ENCODE assay signal across 8 mouse cellular contexts in the genomic region with DNA sequence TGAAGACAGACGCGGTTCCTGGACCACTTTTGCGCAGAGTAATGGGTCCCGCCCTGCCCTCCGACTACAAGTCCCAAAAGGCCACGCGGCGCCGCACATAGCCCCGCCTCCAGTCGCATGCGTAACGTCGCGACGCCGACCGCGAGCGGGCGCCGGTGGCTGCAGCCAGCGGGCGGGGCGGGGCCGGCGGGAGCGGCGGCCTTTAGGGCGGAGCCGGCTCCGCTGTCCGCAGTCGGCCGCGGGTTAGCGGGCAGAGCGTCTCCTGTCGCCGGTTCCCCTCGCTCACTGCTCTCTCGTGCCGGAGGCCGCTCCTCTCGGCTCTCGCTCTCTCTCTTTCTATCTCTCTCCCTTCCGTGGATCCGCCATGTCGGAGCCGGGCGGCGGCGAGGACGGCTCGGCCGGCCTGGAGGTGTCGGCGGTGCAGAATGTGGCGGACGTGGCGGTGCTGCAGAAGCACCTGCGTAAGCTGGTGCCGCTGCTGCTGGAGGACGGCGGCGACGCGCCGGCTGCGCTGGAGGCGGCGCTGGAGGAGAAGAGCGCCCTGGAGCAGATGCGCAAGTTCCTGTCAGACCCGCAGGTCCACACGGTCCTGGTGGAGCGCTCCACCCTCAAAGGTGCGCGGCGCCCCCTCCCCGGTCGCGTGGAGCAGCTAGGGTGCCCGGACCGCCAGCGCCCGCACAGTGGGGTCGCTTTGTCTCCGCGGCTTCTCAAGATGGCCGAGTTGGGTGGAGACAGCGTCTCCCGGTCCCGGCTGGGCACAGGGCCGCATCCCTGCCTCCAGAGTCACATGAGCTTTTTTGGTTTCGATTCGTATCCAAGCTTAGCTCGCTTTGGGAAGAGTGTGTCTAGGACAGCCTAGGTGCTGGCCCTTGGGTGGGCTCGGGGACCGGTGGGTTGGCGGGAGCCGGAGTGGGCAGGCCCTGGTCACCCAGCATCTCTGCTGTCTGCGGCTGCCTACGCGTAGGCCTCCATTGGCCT. TPM values are rescaled to one million over a fixed set of nuclear protein-coding genes. Genes with fewer than 3 reads are reported as not detected.
A peak's percentile ranks its signal among the peaks of the same experiment; 100 is the strongest.
DNase-seq lines count a peak whose midpoint lies in the region; ATAC-seq lines count a peak whose summit lies in the region.

Gene Dync1h1 (plus strand): TSS at position 212 of the 978 bp plus-strand sequence.

- H3K4me3 ChIP-seq in brown adipose tissue, adult 24 weeks (ENCODE audit: insufficient read depth, low read depth, low read length) = peak within 1 kb of the TSS; percentile 97
- H3K4me3 ChIP-seq in heart, embryonic 14.5 days (ENCODE audit: control insufficient read depth in 1 of 2, insufficient read depth in 1 of 2, low read depth in 1 of 2, low read length in 2 of 2) = peak within 1 kb of the TSS; percentile 78 to 97
- H3K4me3 ChIP-seq in liver, embryonic 13.5 days (replicated peaks) = peak within 1 kb of the TSS; percentile 98
- peak within 1 kb of the TSS; percentile 99 for H3K4me3 ChIP-seq in stomach, embryonic 16.5 days (replicated peaks; ENCODE audit: low read length)

- whole genome bisulfite sequencing in heart, embryonic 14.5 days = under 1% methylated on average over 102 of the region's 105 CpGs
- under 1% methylated on average over 105 of the region's 105 CpGs for WGBS in liver, embryonic 13.5 days (ENCODE audit: insufficient replicate concordance)
- under 1% methylated on average over 105 of the region's 105 CpGs for WGBS in stomach, embryonic 16.5 days

- peak; percentile 91 for ATAC-seq in heart, embryonic 14.5 days (ENCODE audit: insufficient number of reproducible peaks, insufficient read depth, low FRiP score, low read depth)
- peak; percentile 91 for ATAC-seq in liver, embryonic 13.5 days (ENCODE audit: low read depth)
- peak; percentile 94 for ATAC-seq in stomach, embryonic 16.5 days (ENCODE audit: insufficient read depth, low FRiP score)

- peak within 1 kb of the TSS; percentile 96 for H3K4me2 ChIP-seq in heart, embryonic 14.5 days (ENCODE audit: low read length)
- peak within 1 kb of the TSS; percentile 87 for H3K4me2 ChIP-seq in liver, embryonic 13.5 days
- H3K4me2 ChIP-seq in stomach, embryonic 16.5 days (ENCODE audit: low read depth, low read length) = peak within 1 kb of the TSS; percentile 83

- 0 out of 2 replicates have a peak, but pooled peaks cover 10% of the 10 kb centered on the region for H3K27me3 ChIP-seq in heart, embryonic 14.5 days (ENCODE audit: control insufficient read depth, insufficient read depth, low read length)
- 0 out of 2 replicates have a peak, but pooled peaks cover 7% of the 10 kb centered on the region for H3K27me3 ChIP-seq in liver, embryonic 13.5 days
- H3K27me3 ChIP-seq in stomach, embryonic 16.5 days (ENCODE audit: control insufficient read depth, insufficient read depth, low read length) = no peaks in the 10 kb centered on the region

- no peaks in the 10 kb centered on the region for H3K9me3 ChIP-seq in heart, embryonic 14.5 days (ENCODE audit: control insufficient read depth, low read length)
- H3K9me3 ChIP-seq in liver, embryonic 13.5 days (replicated peaks) = no peaks in the 10 kb centered on the region
- no peaks in the 10 kb centered on the region for H3K9me3 ChIP-seq in stomach, embryonic 16.5 days (replicated peaks; ENCODE audit: control insufficient read depth, low read length)

- peak; percentile 95 for DNase-seq in CD4-positive, CD25-positive, alpha-beta regulatory T cell, adult 2 months (ENCODE audit: low read depth, low spot score)
- peak; percentile 73 for DNase-seq in fibroblast of lung, adult 2 months (ENCODE audit: low read depth)
- peak; percentile 96 for DNase-seq in kidney, postnatal 14 days
- DNase-seq in liver, embryonic 13.5 days = peak; percentile 90
- DNase-seq in neural tube, embryonic 10.5 days (ENCODE audit: extremely low spot score, low spot score) = peak; percentile 89

- H3K27ac ChIP-seq in brown adipose tissue, adult 24 weeks (replicated peaks; ENCODE audit: low read depth, low read length) = peak within 1 kb of the TSS; percentile 85
- peak within 1 kb of the TSS; percentile 92 to 98 for H3K27ac ChIP-seq in heart, embryonic 14.5 days (replicated peaks in 1 of 2; ENCODE audit: control insufficient read depth in 1 of 2, insufficient read depth in 1 of 2, low read depth in 2 of 2, low read length in 2 of 2)
- H3K27ac ChIP-seq in liver, embryonic 13.5 days = peak within 1 kb of the TSS; percentile 97
- peak within 1 kb of the TSS; percentile 94 for H3K27ac ChIP-seq in stomach, embryonic 16.5 days (ENCODE audit: low read length)

- peak within 1 kb of the TSS; percentile 99 for H3K9ac ChIP-seq in heart, embryonic 14.5 days (ENCODE audit: low read length)
- peak within 1 kb of the TSS; percentile 98 for H3K9ac ChIP-seq in liver, embryonic 13.5 days
- peak within 1 kb of the TSS; percentile 97 for H3K9ac ChIP-seq in stomach, embryonic 16.5 days (ENCODE audit: low read length)

- H3K36me3 ChIP-seq in heart, embryonic 14.5 days (ENCODE audit: control insufficient read depth, insufficient read depth, low read length) = 0 out of 2 replicates have a peak, but pooled peaks cover 5% of the 10 kb centered on the region
- H3K36me3 ChIP-seq in liver, embryonic 13.5 days = no peaks in the 10 kb centered on the region
- H3K36me3 ChIP-seq in stomach, embryonic 16.5 days (ENCODE audit: control insufficient read depth, insufficient read depth, low read length) = no peaks in the 10 kb centered on the region

- H3K4me1 ChIP-seq in brown adipose tissue, adult 24 weeks (ENCODE audit: control insufficient read depth, insufficient read depth, insufficient read length, low read length) = peaks cover 9% of the 10 kb centered on the region
- H3K4me1 ChIP-seq in heart, embryonic 14.5 days (ENCODE audit: control insufficient read depth in 2 of 2, insufficient read depth in 2 of 2, low read length in 2 of 2) = peaks cover 0 to 17% of the 10 kb centered on the region in 2 experiments; a peak in 2 of 4 replicates
- peaks cover 41% of the 10 kb centered on the region for H3K4me1 ChIP-seq in liver, embryonic 13.5 days (replicated peaks)
- H3K4me1 ChIP-seq in stomach, embryonic 16.5 days (ENCODE audit: control insufficient read depth, insufficient read depth, low read length) = peaks cover 24% of the 10 kb centered on the region

RNA-seq across cellular contexts. Expression of gene Dync1h1, which starts in this region (rescaled TPM):
- 27.5 and 31.3 TPM in 2 replicates for polyA plus RNA-seq in brown adipose tissue, adult 24 weeks (2012; ENCODE audit: insufficient read depth, insufficient read length, missing spikeins)
- 54.8 and 55.4 TPM in 2 replicates for polyA plus RNA-seq in heart, embryonic 14.5 days (2014; fragmentation: Nextera tagmentation; extraction: Ambion mirVana)
- 11.1 and 13.5 TPM in 2 replicates for polyA plus RNA-seq in liver, embryonic 13.5 days (2015; fragmentation: Nextera tagmentation; extraction: Ambion mirVana)
- 42.0 and 44.5 TPM in 2 replicates for polyA plus RNA-seq in stomach, embryonic 16.5 days (2015; fragmentation: Nextera tagmentation; extraction: Ambion mirVana)

Comparison
In these comparisons a context has a peak if more than half of its experiments do, and no peak if none do; other contexts are left out.
1. Peak in every context shown above with its lines: DNase-seq, ATAC-seq, H3K4me3 ChIP-seq and H3K27ac ChIP-seq.